Mouse (Mus musculus) mesoderm, embryonic 11.5 days (tissue): ENCODE results near the gene Mphosph10.

ENCODE experiments used
- DNase-seq: peaks from one replicate; pipeline ENCODE4 v3.0.0-alpha.2; 2012; ENCODE audit warnings: low read depth, low spot score

Mphosph10 gene

DNA sequence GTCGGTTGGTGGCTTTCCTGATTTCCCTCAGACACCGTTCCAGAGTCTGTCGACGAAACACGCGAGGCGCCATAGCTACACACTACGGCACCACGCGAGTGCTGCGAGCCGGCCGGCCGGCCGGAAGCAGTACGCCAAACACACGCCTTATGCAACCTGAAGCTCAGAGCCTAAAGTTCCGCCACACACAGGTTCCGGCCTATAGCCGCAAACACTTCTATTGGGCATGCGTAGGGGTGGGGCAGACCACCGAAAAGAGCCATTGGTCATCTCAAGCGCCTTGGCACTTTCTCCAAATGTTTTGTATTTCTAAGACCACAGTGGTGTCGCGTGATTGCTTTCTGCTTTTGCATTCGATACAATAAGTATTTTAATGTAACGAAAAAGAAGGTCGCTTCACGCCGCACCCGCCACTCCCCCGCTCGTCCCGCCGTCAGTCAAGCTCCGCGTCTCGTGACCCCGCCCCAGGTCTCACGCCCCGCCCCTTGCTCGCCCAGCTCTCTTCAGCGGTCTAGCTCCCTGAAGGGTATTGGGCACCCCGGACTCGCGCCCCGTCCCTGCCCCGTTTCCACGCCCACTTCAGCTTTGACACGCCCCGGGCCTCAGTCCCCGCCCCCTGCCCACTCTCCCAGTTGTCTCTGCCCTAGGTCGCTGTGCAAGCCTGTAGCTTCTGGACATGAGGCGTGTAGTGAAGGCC, at the start of gene Mphosph10, which contains the start of gene Mcee:
Gene Mphosph10 (minus strand): TSS at position 147 of the 697 bp plus-strand sequence.
Gene Mcee (plus strand): TSS at position 486 of the 697 bp plus-strand sequence.
- peak; percentile 95 for DNase-seq

DNA sequence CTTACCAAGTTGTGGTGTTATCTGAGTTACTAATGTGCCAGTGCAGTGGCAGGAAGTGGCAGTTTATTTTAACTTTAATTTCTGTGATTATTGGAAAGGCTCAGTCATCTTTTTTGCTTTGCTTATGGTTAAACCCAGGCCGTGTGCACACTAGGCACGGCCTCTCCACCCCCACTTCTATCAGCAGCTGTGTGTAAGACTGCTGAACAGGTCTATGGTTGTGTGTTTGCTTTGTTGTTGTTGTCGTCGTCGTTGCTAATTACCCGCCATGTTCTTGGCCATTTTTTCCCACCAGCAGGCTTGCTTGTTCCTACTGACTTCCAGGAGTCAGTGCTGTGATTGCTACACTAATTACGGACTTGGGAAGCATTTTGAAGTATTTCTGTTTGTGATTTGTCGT, 48.5 kb upstream of the Mphosph10 start:
- no peak for DNase-seq

DNA sequence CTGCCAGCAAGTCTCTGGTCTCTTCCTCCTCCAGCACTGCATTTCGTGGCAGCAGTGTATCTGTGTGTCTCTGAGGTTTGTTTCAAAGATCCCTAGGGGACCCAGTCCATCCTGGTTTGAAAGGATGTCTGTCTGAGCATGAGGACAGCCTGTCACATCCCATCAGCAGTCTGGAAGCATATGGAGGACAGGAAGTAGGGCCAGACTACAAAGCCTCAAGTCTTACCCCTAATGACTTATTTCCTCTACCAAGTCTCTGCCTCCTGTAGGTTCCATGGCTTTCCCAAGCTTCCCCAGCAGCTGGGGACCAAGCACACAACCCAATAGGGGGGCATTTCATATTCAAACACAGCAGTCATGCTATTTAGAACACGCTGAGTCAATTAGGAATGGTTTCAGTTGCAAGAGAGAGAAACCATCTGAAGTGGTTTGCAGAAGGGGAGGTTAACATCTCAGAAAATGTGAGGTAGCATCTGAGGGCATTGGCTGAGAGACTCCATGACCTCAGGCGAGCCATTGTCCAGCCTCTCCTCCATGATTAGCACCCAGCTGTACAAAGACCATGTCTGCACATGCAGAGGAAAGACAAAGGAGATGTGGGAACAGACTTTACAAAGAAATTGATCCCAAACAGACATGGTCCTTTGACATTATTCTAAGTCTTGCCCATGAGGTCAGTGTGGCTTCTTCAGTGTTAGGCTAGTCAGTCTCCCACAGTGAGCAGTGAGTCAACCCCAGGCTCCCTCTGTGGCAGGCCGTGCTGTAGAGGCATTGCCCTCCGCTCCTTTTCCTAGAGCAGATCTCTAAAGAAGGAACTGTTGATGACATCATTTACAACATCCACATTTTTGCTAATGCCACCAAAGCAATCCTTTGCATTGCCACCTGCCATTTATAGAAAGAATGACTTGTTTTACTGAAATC, 47.8 kb upstream of the Mphosph10 start:
- DNase-seq: peak; percentile 15

DNA sequence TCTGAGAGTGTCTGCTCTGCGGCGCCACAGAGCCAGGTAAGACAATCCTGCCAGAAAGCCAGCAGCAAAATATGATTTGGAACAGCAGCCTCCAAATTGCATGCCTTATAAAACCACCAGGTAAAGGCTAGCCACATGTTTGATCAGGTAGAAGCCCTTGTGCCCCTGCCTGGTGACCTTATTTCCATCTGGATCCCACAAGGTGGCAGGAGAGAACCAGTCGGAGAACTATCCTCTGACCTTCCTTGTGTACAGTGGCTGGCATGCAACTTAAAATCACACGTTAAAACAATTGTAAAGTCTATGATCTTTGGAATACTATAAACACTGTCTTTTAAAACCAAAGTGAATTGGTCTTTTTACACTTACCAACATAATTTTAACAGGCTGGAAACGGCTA, 32.8 kb upstream of the Mphosph10 start:
- no peak for DNase-seq

DNA sequence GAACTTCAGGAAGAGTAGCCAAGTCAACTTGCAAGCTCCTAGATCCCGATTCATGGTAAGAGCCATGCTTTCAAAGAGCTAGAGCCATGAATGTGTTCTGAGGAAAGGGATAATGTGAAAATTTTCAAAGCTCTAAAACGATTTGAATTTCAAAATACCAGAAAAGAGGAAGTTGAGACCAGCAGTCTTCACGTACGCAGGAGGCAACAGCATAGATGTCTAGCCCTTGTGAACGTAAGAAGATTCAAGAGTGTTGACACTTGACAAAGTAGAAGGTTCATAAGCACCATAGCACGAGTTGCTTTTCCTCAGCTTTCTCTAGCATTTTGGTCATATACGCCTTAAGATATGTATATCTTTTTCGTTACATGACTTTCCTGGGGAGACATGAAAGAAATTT, 11.9 kb upstream of the Mphosph10 start:
- DNase-seq: no peak

DNA sequence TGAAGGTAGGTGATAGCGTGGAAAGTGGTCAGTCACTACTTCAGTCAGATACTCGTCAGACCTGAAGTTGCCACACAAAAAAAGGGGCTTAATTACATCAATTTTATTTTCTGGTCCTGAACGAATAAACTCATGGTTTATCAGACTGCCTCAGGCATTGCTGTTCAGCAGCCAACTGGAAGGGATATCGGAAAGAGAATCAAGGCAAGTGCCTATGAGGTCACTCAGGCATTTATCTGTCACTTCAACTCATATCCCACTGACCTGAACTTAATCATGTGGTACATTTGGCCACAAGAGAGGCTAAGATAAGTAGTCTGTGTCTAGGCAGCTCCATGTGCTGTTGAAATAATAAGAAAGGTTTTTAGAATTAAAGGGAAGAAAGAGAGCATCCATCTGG, 10.4 kb upstream of the Mphosph10 start:
- no peak for DNase-seq

DNA sequence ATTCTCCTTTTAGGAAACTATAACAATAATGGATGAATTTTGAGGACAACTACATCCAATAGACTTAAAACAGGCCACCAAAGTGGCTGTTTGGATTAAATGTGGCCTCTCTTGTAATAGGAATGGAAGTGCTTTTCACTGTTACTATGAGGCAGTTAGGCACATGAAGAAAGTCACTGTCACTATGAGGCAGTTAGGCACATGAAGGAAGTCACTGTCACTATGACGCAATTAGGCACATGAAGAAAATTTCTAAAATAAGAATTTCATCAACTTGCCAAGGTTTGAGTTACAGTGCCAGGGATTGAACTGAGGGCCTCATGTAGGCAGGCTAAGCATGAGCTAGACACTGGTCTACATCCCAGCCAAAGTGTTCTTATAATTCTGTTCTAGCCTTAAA, 8.7 kb upstream of the Mphosph10 start:
- DNase-seq: no peak

DNA sequence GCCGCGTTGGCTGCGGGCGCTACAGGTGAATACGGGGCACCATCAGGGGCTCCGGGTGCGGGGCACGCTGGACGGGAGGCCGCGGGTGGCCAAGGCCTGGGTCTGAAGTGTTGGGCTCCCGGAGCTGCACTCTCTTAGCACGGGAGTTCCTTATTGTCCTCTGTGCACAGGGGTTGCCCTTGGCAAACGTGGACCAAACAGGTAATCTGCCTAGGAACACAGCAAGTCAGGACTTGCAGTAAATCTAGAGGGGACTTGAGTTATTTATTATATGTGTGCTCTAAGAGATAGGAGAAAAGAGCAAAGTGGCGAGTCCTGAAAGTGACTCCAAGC, 717 bp upstream of the Mphosph10 start:
- no peak for DNase-seq

DNA sequence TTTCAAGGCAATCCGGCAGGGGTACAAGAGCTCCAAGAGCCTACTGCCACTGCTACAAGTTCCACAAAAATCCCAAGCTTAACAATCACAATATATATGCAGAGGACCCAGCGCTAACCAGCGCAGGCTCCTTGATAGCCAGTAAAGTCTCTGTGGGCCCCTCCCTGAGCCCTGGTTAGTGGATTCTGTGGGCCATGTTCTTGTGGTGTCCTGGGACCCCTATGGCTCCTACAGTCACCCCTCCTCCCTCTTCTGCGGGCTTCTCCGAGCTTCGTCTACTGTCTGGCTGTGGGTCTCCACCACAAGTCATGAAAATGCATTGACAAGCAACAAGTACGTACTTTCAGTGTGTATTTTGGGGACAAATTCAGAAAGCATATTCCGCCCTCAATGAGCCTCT, 589 bp downstream of the Mphosph10 start:
- DNase-seq: peak; percentile 2

DNA sequence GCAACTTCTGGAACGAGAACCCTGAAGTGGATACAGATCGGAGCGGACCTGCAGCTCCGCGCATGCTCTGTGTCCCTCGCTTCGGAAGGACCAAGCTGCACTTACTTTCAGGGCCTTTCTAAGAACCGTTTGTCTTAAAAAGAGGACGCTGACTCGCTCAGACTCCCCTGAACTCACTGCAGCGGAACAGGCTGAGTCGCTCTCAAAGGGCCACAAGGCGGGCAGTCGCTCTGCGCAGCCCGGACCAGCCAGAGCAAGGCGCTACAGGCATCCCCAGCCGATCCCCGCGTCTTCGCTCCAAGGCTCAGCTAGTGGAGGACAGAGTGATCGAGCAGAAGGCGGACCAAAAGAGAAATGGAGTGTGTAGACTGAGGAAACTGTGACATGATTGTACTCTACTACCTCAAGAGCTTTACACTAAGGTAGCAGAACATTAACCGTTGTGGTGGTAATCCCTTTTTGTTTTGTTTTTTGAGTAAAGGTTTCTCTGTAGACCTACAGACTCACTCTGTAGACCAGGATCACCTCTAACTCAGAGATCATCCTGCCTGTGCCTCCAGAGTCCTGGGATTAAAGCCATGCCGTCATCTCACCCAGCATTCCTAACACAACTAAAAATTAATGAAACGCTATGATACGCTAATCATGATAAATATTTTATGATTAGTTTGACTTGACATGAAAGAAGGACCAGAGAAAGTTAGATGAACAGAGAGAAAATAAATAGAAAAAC, 18.1 kb downstream of the Mphosph10 start, which contains the start of gene Fan1:
Gene Fan1 (minus strand): TSS at position 266 of the 733 bp plus-strand sequence.
- peak; percentile 90 for DNase-seq

DNA sequence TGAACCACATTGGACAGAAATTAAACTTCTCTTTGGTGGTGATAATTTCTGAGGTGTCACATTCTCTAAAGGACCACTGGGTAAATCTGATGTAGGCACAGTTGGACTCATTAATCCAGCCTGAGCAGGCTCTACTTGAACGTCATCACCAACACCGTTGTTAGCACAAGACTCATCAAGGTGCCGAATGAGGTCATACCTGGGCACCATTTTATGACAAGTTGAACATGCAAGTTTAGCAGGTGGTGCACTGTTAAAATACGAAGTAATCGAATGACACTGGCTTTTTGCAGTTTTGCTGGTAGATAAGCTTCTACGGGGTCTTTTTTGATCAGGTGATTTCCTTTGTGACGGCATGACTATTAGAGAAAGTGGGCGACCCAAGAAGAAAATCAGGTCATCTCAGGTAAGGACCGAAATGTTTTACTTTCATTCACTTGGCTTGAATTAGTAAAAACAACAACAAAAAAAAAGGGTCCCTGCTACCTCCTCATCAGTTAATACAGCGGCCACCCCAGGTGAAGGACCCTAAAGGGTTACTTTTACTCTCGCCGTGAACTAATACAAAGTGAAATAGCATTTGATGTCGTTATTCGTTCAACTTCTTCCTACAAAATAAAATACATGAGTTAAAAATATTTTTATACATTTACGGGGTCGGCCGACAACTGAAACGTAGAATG, 18.8 kb downstream of the Mphosph10 start:
- peak; percentile 6 for DNase-seq

DNA sequence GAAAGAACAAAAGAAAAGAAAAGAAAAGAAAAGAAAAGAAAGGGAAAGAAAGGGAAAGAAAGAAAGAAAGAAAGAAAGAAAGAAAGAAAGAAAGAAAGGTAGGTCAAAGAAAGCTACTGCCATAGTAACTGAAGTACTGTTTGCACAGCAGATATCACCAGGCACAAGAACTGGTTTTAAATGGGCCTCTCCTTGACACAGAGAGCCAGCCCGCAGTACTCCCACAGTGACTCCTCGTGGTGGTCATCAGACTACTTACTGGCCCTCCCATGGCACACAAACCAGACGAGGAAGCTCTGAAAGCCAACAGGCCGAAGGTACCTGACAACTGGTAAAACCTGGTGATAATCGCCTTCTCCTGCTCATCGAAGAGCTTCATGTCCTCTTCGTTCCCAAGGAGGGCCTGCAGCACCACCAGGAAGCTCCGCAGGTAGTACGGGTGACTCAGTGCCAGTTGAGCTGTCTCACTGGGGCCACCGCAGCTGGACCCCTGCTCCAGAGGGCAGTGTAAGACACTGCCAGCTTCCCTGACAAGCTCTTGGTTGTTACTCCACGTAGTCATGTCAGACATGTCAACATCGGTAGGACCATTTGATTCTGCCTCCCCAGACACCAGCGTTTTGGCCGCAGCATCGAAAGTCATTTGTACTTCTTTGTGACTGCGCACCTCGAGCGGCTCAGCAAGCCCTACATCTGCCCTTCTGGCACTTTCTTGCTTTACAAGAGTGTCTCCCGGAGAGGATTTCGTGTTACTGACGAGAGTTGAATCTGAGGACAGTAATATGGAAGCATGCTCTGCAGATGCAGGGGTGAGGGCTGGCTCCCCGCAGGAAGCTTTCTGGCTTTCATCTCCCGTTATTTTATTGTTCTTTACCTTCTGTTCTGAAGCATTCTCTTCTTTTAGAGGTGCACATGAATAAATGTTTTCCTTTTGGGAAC, 19.9 kb downstream of the Mphosph10 start:
- DNase-seq: no peak

DNA sequence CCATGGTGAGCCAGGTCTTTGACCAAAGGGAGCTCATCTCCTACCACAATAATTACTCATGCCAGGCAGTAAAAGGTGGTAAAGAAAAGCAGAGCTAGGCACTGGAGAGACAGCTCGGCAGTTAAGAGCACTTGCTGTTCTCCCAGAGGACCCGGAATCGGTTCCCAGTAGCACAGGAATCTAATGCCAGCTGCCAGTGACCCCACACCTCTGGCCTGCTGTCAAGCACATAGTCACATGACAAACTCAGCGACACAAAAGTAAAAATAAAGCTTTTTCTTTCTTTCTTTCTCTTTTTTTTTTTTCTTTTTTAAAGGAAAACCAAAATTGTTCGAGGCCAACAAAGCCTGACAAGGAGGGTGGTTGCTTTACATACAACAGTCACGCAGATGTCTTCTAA, 22.2 kb downstream of the Mphosph10 start:
- no peak for DNase-seq

DNA sequence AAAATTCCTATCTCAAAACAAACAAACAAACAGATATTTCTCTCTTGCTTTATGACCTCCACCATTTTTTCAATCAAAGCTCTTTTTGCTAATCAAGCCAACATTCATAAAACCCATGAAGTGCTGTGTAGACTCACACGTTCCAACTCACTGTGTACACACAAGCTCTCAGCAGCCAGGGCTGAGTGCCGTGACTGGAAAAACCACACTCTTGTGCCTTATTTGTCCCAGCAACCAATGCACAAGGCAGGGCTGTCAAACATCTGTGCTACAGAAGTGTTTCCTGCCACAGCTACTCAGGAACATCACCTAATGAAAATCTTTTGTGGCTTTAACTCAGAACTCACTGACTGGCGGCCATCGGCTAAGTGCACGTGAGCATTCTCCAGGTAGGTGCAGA, 26.2 kb downstream of the Mphosph10 start:
- DNase-seq: no peak

DNA sequence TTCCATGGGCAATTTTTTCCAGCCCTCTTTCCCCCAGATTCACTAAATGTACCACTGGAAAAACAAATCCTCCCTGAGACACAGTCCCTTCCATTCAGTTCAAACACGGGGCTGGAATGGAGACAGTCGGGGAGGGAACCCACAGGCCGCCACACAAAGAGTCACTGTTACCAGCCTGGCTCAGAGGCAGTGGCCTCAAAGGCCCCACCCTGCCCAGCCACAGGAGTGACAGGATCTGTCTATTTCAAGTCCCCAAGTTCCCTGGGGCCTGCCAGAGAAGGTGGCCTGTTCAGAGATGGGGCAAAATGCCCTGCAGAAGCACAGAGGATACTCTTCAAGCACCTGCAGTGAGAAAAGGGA, 31.5 kb downstream of the Mphosph10 start:
- peak; percentile 1 for DNase-seq

DNA sequence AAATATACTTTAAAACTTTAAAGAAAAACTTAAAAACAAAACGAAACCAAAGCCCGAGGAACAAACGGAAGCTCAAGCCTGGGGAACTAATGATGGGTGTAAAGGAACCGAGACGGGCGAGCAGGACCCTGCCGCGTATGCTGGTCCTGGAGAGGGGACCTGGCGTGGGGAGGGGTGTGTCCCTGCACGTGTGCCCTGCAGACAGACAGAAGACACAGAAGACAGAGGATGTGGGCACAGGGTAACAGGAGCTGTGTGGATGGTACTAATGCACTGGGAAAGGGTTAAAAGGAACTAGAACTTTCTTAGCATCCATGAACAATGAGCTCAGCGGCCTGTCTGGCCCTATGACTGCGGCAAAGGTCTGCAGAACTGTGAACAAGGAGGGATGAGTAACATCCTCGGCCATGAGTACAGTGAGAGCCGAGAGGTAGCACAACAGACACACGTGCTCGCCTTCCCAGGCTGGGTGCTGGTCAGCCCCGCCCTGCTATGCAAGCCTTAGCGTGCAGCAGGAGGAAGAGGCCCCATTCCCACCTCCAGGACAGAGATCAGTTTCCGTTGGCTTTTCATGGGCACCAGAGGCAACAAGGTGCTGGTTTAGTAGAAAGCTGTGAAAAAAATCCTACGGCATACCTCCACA, 32.0 kb downstream of the Mphosph10 start:
- DNase-seq: peak; percentile 2

DNA sequence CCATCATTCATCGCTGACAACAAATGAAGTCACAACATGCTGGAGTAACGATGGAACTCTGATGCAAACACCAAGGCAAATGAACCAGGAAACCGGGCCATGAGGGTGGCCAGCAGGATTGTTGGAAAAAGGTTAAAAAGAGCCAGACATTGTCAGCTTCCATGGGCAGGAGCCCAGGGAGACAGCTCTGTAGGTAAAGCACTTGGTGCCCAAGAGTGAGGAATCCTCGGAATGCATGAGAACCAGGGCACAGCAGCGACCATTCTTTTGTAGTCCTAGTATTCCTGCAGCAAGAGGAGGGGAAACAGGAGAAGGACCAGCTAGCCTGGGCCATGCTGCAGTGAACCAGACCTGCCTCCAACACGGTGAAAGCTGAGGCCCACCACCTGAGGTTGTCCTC, 33.4 kb downstream of the Mphosph10 start:
- no peak for DNase-seq

DNA sequence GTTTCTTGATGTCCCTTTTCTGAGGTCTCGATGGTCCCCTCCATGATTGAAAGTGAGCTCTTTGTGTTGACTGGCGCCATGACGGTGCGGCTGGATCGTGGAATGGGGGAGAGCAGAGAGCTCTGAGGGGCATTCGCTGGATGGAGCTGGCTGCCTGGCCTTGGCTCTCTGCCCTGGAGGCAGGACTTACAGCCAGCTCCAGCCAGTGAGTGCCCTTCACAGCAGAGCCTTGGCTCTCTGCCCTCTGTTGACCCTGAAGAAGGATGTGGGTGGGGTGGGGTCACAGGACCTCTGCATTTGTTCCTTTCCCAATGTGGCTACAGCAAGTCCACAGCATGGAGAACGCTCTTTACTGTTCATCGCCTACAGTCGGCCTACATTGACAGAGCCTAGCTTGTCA, 34.7 kb downstream of the Mphosph10 start:
- no peak for DNase-seq

DNA sequence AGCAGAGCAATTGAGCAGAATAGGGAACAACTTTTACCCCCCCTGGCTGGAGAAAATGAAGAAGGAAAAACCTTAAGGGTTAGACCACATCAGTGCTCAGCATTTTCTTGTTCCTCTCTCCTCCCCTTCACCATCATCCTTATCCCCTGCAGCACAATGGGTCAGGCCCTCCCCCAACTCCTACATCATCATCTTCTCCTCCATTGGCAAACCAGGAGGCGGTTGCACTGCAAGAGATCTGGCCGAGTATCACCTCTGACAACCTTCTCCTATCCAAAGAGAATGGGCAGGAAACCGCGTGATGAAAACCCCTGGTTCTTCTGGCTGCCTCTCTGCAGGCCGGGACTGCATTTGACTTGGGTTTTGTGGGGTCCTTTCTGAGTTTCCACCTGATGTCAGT, 35.4 kb downstream of the Mphosph10 start:
- no peak for DNase-seq

DNA sequence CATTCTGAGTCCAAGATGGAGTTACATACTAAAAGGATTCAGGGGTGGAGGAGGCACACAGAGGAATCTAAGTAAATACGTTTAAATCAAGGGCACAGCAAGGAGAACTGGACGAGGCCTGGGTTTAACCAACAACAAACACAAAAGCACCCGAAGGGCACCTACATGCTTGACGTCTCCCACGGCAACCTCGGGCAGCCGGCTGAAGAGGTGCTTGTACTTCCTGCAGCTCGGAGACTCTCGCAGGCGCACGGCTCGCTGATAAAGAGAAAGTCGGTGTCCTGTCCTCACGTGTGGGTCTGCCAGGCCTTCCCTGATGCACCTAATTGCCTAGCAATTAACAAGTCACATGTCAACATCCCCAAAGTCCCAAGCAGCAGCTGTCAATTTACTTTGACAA, 37.9 kb downstream of the Mphosph10 start:
- peak; percentile 1 for DNase-seq
